Mouse (Mus musculus): ENCODE measurements around the gene Apoc1.

Apoc1 gene

DNA sequence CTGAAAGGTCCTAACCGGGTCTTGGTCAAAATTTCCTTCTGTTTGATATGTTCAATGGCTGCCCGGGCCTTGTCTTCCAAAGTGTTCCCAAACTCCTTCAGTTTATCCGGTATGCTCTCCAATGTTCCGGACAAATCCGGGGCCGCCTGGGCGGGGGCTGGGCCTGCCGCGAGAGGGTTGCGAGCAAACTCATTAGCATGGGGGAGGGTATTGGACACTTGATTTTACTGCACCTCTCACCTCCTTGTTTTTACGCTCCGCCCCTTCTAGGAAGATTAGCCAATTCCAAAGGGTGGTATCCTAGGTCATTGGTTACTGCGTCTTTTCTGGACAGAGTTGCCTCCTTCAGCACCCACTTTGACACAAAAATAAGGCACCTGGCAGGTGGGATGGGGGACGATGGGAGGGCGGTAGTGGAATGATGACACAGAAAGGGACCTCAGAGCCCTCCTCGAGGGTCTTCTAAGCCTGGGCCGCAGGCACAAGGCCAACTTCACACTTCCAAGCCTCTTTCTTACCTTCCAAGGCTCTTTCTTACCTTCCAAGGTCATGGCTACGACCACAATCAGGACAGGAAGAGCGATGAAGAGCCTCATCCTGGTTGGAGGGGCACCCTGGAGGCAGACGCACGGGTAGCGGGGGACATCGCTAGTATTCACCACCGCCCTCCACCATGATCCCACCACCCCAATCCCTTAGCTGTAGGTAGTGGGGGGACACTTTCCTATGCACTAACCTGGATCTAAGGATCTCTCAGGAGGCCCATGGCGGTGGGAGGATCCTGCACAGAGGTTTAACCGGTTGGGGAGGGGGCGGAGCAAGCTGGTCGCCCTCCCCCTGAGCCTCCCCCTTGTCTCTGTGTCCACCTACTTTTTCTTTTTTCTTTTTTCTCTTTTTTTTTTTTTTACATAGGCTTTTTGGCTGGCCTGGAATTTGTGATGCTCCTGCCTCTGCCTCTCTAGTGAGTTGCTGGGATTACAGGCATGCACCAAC, at the start of gene Apoc1:
Gene Apoc1, minus strand, starts transcription at position 788 of the 993 bp plus-strand sequence.
- no peak for DNase-seq (ENCODE audit: low spot score in 2 of 2)

DNA sequence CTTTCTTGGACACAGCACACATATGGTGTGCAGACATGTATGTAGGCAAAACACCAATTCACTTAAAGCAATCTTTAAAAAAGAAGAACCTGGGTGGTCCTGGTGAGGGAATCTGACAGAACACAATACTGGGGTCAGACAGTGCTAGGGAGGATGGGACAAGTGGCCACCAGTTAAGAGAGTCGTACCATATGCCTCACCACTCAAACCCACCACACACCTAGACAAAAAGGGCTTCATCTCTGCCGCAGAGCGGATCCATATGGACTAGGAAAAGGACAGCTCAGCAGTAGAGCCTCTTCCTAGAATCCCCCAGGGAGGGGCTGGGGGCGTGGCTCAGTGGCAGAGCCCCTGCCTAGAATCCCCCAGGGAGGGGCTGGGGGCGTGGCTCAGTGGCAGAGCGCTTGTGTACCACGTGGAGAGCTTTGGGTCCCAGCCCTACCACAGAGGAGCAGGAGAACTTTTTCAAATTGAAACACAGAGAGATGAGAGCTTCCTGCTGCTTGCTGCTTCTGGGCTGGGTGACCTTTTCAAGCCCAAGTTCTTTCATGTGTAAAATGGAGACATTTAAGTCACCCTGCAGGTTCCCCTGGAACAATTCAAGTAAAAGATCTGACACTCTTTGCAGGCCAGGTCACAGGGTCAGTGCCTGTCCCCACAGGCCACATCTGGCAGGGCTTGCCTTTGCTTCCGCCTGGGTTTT, 49.0 kb upstream of the Apoc1 start:
- no peak for DNase-seq (ENCODE audit: low spot score in 2 of 2)

DNA sequence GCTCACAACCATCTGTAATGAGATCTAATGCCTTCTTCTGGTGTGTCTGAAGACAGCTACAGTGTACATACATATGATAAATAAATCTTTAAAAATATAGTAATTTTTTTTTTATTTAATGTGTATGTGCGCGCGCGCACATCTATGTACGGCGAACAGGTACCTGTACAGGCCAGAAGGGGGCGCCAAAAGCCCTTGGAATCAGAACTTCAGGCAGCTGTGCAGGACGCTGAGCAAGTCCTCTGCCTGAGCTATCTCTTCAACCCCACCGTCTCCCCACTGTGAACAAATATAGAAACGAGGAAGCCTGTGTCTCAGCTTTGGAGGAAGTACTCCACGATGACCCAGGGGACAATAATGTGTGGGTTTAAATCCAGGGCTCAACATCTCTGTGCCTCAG, 47.8 kb upstream of the Apoc1 start:
- no peak for DNase-seq (ENCODE audit: low spot score in 2 of 2)

DNA sequence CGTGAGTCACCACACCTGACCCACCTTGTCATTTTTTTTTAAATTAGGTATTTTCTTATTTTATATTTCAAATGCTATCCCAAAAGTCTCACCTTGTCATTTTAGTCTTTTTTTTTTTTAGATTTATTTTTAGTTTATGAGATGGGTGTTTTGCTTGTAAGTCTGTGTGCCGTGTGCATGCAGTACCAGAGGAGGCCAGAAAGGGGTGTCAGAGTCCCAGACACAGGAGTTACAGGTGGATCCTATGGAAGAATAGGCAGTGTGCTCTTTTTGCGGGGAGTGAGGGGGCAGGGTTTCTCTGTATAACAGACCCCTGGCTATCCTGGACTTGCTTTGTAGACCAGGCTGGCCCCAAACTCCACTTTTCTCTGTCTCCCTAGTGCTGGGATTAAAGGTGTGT, 46.3 kb upstream of the Apoc1 start:
- DNase-seq (ENCODE audit: low spot score in 2 of 2): no peak

GRCm38 (mm10) chr7:19736389-19737057, 44.1 kb upstream of the Apoc1 start:
- no peak for DNase-seq (ENCODE audit: low spot score in 2 of 2)

DNA sequence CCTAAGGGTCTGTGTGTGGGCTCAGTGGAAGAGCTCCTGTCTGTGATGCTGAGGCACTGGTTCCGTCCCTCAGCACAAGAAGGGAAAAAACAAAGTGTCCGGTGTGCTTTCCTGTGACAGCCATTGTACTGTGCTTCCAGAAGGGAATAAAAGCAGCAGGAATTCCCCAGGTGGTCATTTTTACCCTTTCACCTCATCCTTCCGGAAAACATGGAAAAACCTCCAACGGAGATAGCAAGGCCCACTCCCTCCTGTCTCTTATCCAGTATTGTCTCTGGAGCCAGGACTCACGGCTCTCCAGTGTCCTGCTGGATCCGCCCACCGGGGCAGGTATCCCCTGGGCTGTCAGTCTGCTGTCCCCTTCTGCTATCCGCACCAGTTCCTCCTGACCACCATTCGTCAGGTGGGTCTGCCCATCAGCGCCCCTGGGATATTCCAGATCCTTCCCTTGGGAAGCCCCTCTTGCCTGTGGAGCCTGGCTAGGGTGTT, 41.8 kb upstream of the Apoc1 start:
- no peak for DNase-seq (ENCODE audit: low spot score in 2 of 2)

DNA sequence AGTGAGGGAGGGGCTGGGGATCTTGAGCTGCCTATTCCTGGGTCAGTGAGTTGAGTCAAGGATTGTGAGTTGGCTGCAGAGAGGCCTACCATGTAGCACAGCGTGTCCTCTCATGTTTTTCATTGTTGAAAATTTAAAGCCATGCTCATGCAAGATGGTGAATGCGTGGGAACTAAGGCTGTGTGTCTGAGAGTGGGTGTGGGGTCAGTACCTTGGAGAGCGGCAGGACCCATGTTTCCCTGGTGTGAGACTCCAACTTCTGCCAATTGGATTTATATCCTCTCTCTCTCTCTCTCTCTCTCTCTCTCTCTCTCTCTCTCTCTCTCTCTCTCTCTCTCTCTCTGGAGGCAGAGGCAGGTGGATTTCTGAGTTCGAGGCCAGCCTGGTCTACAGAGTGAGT, 34.1 kb upstream of the Apoc1 start:
- DNase-seq (ENCODE audit: low spot score in 2 of 2): no peak

GRCm38 (mm10) chr7:19724167-19724566, 31.7 kb upstream of the Apoc1 start:
- no peak for DNase-seq (ENCODE audit: low spot score in 2 of 2)

DNA sequence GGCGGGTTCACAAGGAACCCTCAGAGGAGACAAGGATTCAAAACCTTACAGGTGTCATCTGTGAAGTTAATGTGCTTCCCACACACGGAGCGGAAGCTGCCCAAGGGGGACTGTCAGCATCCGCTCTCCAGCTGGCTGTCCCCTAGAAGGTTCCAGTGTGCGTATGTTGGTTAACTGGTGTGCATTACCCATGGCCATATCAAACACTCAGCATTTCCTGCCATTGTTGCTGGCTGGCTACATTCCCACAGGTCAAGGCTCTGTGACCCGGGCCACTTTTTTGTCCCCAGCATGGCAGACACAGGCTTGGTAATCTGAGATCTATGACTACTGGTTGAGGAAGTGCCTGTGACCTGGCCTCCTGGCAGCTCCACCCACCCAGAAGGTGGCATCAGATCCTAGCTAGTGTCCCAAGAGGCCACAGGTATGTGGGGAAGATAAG, 30.3 kb upstream of the Apoc1 start:
- DNase-seq (ENCODE audit: low spot score in 2 of 2): no peak

- no peak for DNase-seq (ENCODE audit: low spot score in 2 of 2)
Measured at GRCm38 (mm10) chr7:19719200-19719599, 26.7 kb upstream of the Apoc1 start.

- no peak for DNase-seq (ENCODE audit: low spot score in 2 of 2)
Measured at GRCm38 (mm10) chr7:19718297-19718952, 26.0 kb upstream of the Apoc1 start.

DNA sequence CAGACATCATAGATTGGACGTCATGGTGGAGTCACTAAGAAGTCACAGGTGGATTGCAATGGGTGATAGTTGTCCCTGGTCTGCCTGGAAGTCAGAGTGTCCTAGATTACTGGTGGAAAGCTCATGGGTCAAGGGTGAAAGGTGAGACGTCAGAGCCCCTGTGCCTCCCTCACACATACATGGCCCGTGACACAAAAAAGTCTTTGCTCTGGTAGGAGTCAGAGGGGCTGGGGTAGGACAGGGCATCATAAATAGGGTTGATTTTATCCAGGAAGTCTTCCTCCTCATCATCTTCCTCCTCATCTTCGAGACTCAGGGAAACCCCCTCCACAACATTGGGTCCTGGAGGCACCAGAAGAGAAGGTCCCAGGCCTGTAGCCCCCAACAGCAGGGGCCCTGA, 24.9 kb upstream of the Apoc1 start:
- no peak for DNase-seq (ENCODE audit: low spot score in 2 of 2)

- no peak for DNase-seq (ENCODE audit: low spot score in 2 of 2)
Measured at GRCm38 (mm10) chr7:19716822-19717221, 24.4 kb upstream of the Apoc1 start.

- DNase-seq (ENCODE audit: low spot score in 2 of 2): no peak
Measured at GRCm38 (mm10) chr7:19716055-19716682, 23.7 kb upstream of the Apoc1 start.

DNA sequence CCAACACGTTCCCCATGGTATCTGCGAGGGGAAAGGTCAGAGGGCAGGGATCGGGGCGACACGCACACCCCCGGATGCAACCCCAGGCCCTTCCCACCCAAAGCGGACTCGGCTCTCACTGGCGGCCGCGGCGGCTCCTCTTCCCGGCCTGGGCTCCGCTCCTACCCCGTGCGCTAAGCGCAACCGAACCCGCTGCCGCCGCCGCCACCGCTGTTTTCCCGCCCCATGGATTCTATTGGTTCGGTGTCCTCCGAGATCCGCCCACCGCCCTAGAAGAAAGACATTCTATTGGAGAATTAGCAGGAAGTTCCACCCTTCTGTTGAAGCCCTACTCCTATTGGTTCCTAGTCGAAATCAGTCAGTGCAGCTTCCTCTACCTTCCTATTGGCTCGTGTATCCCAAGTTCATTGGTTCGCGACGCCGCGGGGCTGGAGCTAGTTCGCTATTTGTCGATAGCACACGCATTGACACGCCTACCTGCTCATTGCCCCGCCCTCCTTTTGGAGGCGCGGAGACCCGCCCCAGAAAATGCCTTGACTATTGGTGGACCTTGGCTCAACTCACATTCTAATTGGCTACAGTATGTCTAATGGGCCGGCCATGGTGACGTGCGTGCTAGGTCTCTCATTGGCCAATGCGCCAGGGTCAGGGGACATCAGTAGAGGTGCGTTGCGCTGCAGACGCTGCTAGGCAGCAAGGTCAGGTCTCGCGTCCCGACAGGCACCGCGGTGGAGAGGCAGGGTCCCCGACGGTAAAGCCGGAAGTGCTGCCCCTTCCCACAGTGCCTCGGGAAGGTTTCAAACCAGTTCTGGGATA, 23.0 kb upstream of the Apoc1 start, which contains the start of gene Tomm40:
Gene Tomm40, minus strand, starts transcription at position 200 of the 816 bp plus-strand sequence.
- DNase-seq (ENCODE audit: low spot score in 2 of 2): peak; percentile 99 to 100

GRCm38 (mm10) chr7:19714836-19715235, 22.4 kb upstream of the Apoc1 start:
- no peak for DNase-seq (ENCODE audit: low spot score in 2 of 2)

GRCm38 (mm10) chr7:19713598-19713997, 21.1 kb upstream of the Apoc1 start:
- no peak for DNase-seq (ENCODE audit: low spot score in 2 of 2)

DNA sequence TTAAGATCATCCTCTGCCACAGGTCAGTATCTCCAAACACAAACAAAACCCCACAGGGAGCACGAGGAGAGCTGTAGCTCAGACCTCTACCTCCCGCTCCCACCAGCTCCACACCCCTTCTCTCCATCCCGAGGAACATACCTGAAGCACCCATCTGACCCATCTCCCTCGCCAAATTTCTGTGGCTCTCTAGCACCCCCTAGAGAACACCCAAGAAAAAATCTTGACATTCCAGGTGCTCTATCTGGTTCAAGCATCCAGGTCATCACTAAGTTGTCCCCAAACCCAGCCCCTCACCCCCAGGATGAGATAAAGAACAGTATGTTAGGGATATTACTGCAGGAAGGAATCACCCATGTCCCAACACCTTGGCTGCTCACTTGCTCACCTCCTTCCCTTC, 20.7 kb upstream of the Apoc1 start:
- peak in 1 of 2 experiments; percentile 42 for DNase-seq (ENCODE audit: low spot score in 2 of 2)

DNA sequence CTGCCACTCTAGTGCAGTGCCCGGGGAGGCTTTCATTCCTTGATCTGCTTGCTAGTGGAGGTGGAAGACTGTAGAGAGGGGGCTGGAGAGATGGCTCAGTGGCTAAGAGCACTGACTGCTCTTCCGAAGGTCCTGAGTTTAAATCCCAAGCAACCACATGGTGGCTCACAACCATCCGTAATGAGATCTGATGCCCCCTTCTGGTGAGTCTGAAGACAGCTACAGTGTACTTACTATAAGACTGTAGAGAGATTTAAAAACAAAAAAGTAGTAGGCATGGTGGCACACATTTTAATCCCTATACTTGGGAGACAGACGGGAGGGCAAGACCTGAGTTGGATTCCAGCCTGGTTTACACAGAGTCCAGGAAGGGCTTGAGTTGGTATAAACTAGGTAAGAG, 20.0 kb upstream of the Apoc1 start:
- no peak for DNase-seq (ENCODE audit: low spot score in 2 of 2)

- no peak for DNase-seq (ENCODE audit: low spot score in 2 of 2)
Measured at GRCm38 (mm10) chr7:19710650-19711049, 18.2 kb upstream of the Apoc1 start.
